8 mouse cellular contexts compared by ENCODE assay signal in genomic region chr3:129494731-129495130, GRCm38 (mm10).
"Had no signal": no experiment of that assay in that cellular context is flagged by ENCODE, and none has a peak within 500 bp of the region (broad histone marks: within the 10 kb centered on the region; RNA-seq: fewer than 3 reads in every experiment).

No protein-coding gene starts in this region.

- H3K4me3 ChIP-seq: intestine, embryonic 15.5 days; limb, embryonic 12.5 days; lung, embryonic 15.5 days; midbrain, embryonic 13.5 days had no signal

- H3K4me1 ChIP-seq: intestine, embryonic 15.5 days; limb, embryonic 12.5 days; lung, embryonic 15.5 days; midbrain, embryonic 13.5 days had no signal

- DNase-seq: kidney, adult 18-20 months; lung, postnatal 14 days; right cerebral cortex, postnatal 14 days had no signal

- H3K9me3 ChIP-seq: intestine, embryonic 15.5 days; limb, embryonic 12.5 days; lung, embryonic 15.5 days; midbrain, embryonic 13.5 days had no signal

- H3K9ac ChIP-seq: intestine, embryonic 15.5 days; limb, embryonic 12.5 days; lung, embryonic 15.5 days; midbrain, embryonic 13.5 days had no signal

- H3K36me3 ChIP-seq: intestine, embryonic 15.5 days; limb, embryonic 12.5 days; lung, embryonic 15.5 days; midbrain, embryonic 13.5 days had no signal

- H3K27me3 ChIP-seq: intestine, embryonic 15.5 days; limb, embryonic 12.5 days; lung, embryonic 15.5 days; midbrain, embryonic 13.5 days had no signal

- ATAC-seq: intestine, embryonic 15.5 days; midbrain, embryonic 13.5 days had no signal

- H3K27ac ChIP-seq: intestine, embryonic 15.5 days; limb, embryonic 12.5 days; lung, embryonic 15.5 days; macrophage; midbrain, embryonic 13.5 days had no signal

- H3K4me2 ChIP-seq: intestine, embryonic 15.5 days; limb, embryonic 12.5 days; lung, embryonic 15.5 days; midbrain, embryonic 13.5 days had no signal
